Mouse (Mus musculus) spleen, postnatal 14 days (tissue): ENCODE measurements around the gene 2510002D24Rik.
"Not testable (repeated sequence)": the region's sequence is repeated elsewhere in the genome, so short reads cannot be mapped to it uniquely, and the experiment has no call there.

Experiments used
- DNase-seq, 2 experiments: peaks; one replicate each; pipeline ENCODE4 v3.0.0; 2021 to 2022; ENCODE audit warnings: low spot score in 2 of 2

Gene 2510002D24Rik

GRCm38 (mm10) chr16:18849521-18850190 lies 13.3 kb downstream of the 2510002D24Rik start:
- not testable (repeated sequence) for DNase-seq

GRCm38 (mm10) chr16:18858551-18858950 lies 22.2 kb downstream of the 2510002D24Rik start:
- DNase-seq = no peak

- no peak for DNase-seq
Measured at GRCm38 (mm10) chr16:18860186-18860585, 23.8 kb downstream of the 2510002D24Rik start.

GRCm38 (mm10) chr16:18870495-18870894 lies 34.1 kb downstream of the 2510002D24Rik start:
- not testable (repeated sequence) for DNase-seq

- DNase-seq = no peak
Measured at GRCm38 (mm10) chr16:18876091-18876441, 39.7 kb downstream of the 2510002D24Rik start.

GRCm38 (mm10) chr16:18876442-18877308 lies 40.3 kb downstream of the 2510002D24Rik start, which contains the start of the genes Mrpl40 and Hira:
TSS of gene Mrpl40 (minus strand) at chr16:18876862.
TSS of gene Hira (plus strand) at chr16:18877037.
- peak; percentile 90 to 93 for DNase-seq

GRCm38 (mm10) chr16:18877386-18878090 lies 41.2 kb downstream of the 2510002D24Rik start:
- peak; percentile 25 to 50 for DNase-seq

GRCm38 (mm10) chr16:18878091-18878720 lies 41.8 kb downstream of the 2510002D24Rik start:
- no peak for DNase-seq

GRCm38 (mm10) chr16:18884044-18884443 lies 47.7 kb downstream of the 2510002D24Rik start:
- no peak for DNase-seq
